Mouse (Mus musculus) liver, embryonic 11.5 days (tissue): ENCODE results near the gene Slc25a35. TPM values are rescaled to one million over a fixed set of nuclear protein-coding genes. Genes with fewer than 3 reads are reported as not detected.

Experiments
- ATAC-seq: fragments of 200-750 bp; cut with Nextera tagmentation; replicated peaks from 2 replicates; pipeline ENCODE4 v1.8.0; 2017; ENCODE audit warnings: moderate number of reproducible peaks, mild to moderate bottlenecking, moderate TSS enrichment, moderate library complexity; ENCODE audit not compliant: low FRiP score
- DNase-seq: peaks from one replicate; pipeline ENCODE4 v3.0.0-alpha.2; 2017; ENCODE audit warnings: low spot score
- H3K27ac ChIP-seq: fragments of 300-500 bp; sonication (generic); 2 replicates; pipeline ENCODE4 v1.5.1; 2014; ENCODE audit warnings: mild to moderate bottlenecking, low read depth, low read length, control low read depth
- H3K27me3 ChIP-seq: fragments of 300-500 bp; sonication (generic); replicated peaks from 2 replicates; pipeline ENCODE4 v1.6.1; 2014; ENCODE audit warnings: low read length, mixed read lengths; ENCODE audit not compliant: control insufficient read depth, insufficient read depth
- H3K36me3 ChIP-seq: fragments of 300-500 bp; sonication (generic); 2 replicates; pipeline ENCODE4 v1.6.1; 2014; ENCODE audit warnings: mild to moderate bottlenecking, low read length, moderate library complexity, mixed read lengths; ENCODE audit not compliant: control insufficient read depth, insufficient read depth
- H3K4me1 ChIP-seq: fragments of 300-500 bp; sonication (generic); replicated peaks from 2 replicates; pipeline ENCODE4 v1.6.1; 2014; ENCODE audit warnings: low read length, mixed read lengths; ENCODE audit not compliant: control insufficient read depth, insufficient read depth
- H3K4me2 ChIP-seq: fragments of 300-500 bp; sonication (generic); 2 replicates; pipeline ENCODE4 v1.6.1; 2014; ENCODE audit warnings: mild to moderate bottlenecking, control low read depth, moderate library complexity
- H3K4me3 ChIP-seq: fragments of 300-500 bp; sonication (generic); 2 replicates; pipeline ENCODE4 v1.5.1; 2014; ENCODE audit warnings: low read depth, low read length, control low read depth
- H3K9ac ChIP-seq: fragments of 300-500 bp; sonication (generic); 2 replicates; pipeline ENCODE4 v1.6.1; 2014; ENCODE audit warnings: low read depth, low read length, control low read depth
- H3K9me3 ChIP-seq: fragments of 300-500 bp; sonication (generic); 2 replicates; pipeline ENCODE4 v1.6.1; 2016; ENCODE audit warnings: low read length, inconsistent platforms, mixed read lengths; ENCODE audit not compliant: control insufficient read depth
- WGBS: fragments of 180-500 bp; shearing (Covaris S2); extraction: QIAGEN DNeasy Blood & Tissue Kit; methylation state at CpG from one replicate; pipeline ENCODE4 v1.1.7; 2014; 5-methylcytosine and 5-hydroxymethylcytosine counted together
- polyA plus RNA-seq: library from polyadenylated mRNA; unstranded; fragments of >200 nt; fragmentation: Nextera tagmentation; extraction: Ambion mirVana; gene quantifications from 2 replicates; pipeline ENCODE4 v1.2.1, GENCODE M21; 2014

The Slc25a35 gene
- polyA plus RNA-seq, 1 experiment from 2014 or later, result 1.4 TPM

- no peak for DNase-seq
- Histone ChIP-seq H3K27ac (no peak overlapping the region), H3K4me1 (peaks cover 8% of the 10 kb centered on the region), H3K27me3 (no peaks in the 10 kb centered on the region), H3K9me3 (no peaks in the 10 kb centered on the region), H3K36me3 (no peaks in the 10 kb centered on the region), H3K4me3 (peak overlapping the region; percentile 46), H3K9ac (peak overlapping the region; percentile 51; the same call in 1 of the 2 replicates), H3K4me2 (peak overlapping the region; percentile 59)
- WGBS, result 71% methylated on average over 4 of the region's 4 CpGs
- no peak for ATAC-seq
These were observed 27.4 kb upstream of the Slc25a35 start for GRCm38 (mm10) chr11:68940516-68940915.

DNA sequence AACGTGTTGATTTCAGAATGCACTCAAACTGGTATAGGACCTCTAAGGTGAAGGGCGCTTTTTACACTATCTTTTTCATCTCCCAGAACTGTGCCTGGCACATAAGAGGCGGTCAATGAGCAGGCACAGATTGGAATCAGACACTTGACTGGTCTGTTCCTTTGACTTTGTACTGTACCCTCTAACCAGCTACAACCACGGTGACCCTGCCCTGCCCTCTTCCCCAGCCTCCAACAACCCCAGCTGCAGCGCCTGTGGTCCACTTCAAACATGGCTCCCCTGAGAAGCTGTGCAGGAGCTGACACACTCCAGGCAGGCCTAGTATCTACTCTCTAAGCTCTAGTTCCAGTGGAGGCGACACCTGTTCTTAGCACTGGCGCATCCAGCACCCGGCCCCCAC lies 25.2 kb upstream of the Slc25a35 start:
- peaks cover 8% of the 10 kb centered on the region for H3K4me1 ChIP-seq
- 79% methylated on average over 8 of the region's 8 CpGs for WGBS
- no peak for ATAC-seq

GRCm38 (mm10) chr11:68945245-68945644 lies 22.7 kb upstream of the Slc25a35 start:
- Histone ChIP-seq H3K4me2 (no peak overlapping the region), H3K27ac (no peak overlapping the region), H3K4me3 (no peak overlapping the region), H3K9ac (no peak overlapping the region), H3K27me3 (peaks cover 2% of the 10 kb centered on the region; the same call in 1 of the 2 replicates), H3K9me3 (no peaks in the 10 kb centered on the region), H3K36me3 (no peaks in the 10 kb centered on the region), H3K4me1 (peaks cover 4% of the 10 kb centered on the region)
- ATAC-seq (no peak), DNase-seq (no peak)
- 77% methylated on average over 2 of the region's 2 CpGs for WGBS

More for the DNA sequence above, 25.2 kb upstream of the Slc25a35 start:
- no peaks in the 10 kb centered on the region for H3K9me3 ChIP-seq
- DNase-seq, result no peak
- no peaks in the 10 kb centered on the region for H3K36me3 ChIP-seq
- H3K4me2 ChIP-seq, result no peak overlapping the region
- no peak overlapping the region for H3K4me3 ChIP-seq
- H3K27me3 ChIP-seq, result no peaks in the 10 kb centered on the region; the same call in 1 of the 2 replicates
- H3K27ac ChIP-seq, result no peak overlapping the region
- H3K9ac ChIP-seq, result no peak overlapping the region

DNA sequence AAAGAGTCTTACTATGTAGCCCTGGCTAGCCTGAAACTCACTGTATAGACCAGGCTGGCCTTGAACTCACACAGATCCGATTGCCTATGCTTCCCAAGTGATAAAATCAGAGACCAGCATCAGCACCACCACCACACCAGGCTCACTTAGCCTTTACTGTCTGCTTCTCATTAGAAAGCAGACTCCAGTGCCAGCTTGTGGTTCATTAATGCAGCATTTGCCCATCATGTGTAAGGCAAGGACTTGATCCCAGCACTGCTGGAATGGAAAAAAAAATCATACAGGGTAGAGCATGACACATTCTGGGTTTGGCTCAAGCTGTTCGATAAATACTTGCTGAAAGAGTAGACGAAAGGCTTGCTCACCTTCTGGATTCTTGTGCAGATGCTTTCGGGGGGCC lies 21.9 kb upstream of the Slc25a35 start:
- DNase-seq (no peak), ATAC-seq (no peak)
- no peak overlapping the region for H3K27ac ChIP-seq
- H3K9ac ChIP-seq, result no peak overlapping the region
- no peak overlapping the region for H3K4me3 ChIP-seq
- no peaks in the 10 kb centered on the region for H3K36me3 ChIP-seq
- no peak overlapping the region for H3K4me2 ChIP-seq
- H3K4me1 ChIP-seq, result no peaks in the 10 kb centered on the region
- WGBS, result 83% methylated on average over 4 of the region's 4 CpGs
- H3K27me3 ChIP-seq, result peaks cover 2% of the 10 kb centered on the region; the same call in 1 of the 2 replicates
- H3K9me3 ChIP-seq, result no peaks in the 10 kb centered on the region

- no peak for ATAC-seq
- Histone ChIP-seq H3K9ac (no peak overlapping the region), H3K27ac (no peak overlapping the region), H3K4me2 (peak overlapping the region; percentile 29; the same call in 1 of the 2 replicates), H3K36me3 (no peaks in the 10 kb centered on the region), H3K4me3 (no peak overlapping the region; the same call in 1 of the 2 replicates), H3K9me3 (no peaks in the 10 kb centered on the region), H3K27me3 (peaks cover 7% of the 10 kb centered on the region), H3K4me1 (no peaks in the 10 kb centered on the region)
- DNase-seq, result no peak
- WGBS, result 32% methylated on average over 16 of the region's 16 CpGs
These were observed 21.0 kb upstream of the Slc25a35 start for GRCm38 (mm10) chr11:68946806-68947440.

DNA sequence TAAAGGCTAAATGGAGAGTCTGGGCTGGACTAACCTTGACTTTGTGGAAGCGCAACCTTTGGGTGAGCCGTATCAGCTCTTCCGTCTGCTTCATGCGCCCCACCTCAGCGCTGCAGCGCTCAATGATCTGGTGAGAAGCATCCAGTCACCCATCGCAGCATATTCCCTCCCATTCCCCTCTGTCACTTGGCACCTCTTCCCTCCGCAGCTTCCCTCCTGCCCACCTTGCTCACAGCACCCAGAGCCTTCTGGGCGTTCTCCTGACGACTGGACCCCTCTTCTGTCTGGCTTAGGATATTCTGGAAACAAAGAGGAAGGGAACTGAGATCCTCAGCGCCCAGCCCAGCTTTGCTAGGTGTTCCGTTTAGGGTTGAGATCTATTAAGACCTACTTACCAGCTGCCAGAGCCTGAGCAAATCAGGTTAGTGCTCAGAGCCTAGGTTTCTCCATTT lies 20.4 kb upstream of the Slc25a35 start:
- H3K4me1 ChIP-seq, result no peaks in the 10 kb centered on the region
- 37% methylated on average over 12 of the region's 12 CpGs for WGBS
- H3K4me2 ChIP-seq, result no peak overlapping the region
- no peak for DNase-seq
- H3K36me3 ChIP-seq, result no peaks in the 10 kb centered on the region
- ATAC-seq, result no peak
- no peaks in the 10 kb centered on the region for H3K9me3 ChIP-seq
- no peak overlapping the region for H3K9ac ChIP-seq
- H3K27ac ChIP-seq, result no peak overlapping the region
- H3K27me3 ChIP-seq, result peaks cover 10% of the 10 kb centered on the region
- H3K4me3 ChIP-seq, result no peak overlapping the region

DNA sequence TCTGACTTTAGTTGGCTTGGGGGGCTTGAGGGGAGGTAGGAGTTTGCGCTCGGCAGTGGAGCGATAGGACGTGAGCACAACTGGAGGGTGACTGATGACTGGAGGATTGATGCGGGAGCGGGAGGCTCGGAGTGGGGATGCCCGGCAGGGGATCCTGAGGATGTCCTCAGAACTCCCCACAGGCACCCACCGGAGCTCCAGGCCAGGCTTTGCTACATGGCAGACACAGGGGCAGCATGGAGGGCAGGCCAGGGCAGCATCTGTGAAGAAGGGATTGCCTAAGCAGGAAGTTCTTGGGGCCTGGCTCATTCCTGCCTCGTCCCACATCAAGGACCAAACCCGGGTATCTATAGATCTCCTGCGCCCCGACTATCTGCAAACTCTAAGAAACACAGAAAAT lies 14.0 kb upstream of the Slc25a35 start:
- no peak for DNase-seq

DNA sequence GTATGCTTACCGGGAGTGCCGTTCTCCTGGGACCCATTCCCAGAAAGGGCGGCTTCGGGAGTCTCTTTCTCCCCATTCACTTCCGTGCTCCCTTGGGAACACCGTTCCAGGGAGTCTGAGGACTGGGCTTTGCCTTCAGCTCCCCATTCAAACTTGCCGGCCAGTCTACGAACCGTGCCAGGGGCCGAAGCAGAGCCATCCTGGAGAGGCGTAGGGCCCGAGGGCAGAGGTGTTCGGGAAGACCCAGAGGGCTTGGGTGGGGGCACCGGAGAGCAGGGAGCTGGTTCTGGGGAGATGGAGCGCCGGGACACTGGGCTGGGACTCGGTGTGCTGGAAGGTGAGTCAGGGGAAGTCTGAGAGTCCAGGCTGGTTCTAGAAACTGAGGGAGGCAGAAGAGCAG lies 13.5 kb upstream of the Slc25a35 start:
- ATAC-seq (no peak), DNase-seq (no peak)
- 0 out of 2 replicates have a peak overlapping the region, but pooled peaks have one; percentile 26 for H3K9ac ChIP-seq
- H3K36me3 ChIP-seq, result no peaks in the 10 kb centered on the region
- peak overlapping the region; percentile 39 for H3K4me3 ChIP-seq
- H3K27me3 ChIP-seq, result peaks cover 53% of the 10 kb centered on the region
- peaks cover 7% of the 10 kb centered on the region for H3K4me1 ChIP-seq
- peak overlapping the region; percentile 62 for H3K4me2 ChIP-seq
- H3K27ac ChIP-seq, result no peak overlapping the region
- H3K9me3 ChIP-seq, result no peaks in the 10 kb centered on the region
- 5% methylated on average over 17 of the region's 17 CpGs for WGBS

More for the DNA sequence above, 14.0 kb upstream of the Slc25a35 start:
- peak overlapping the region; percentile 39 for H3K4me3 ChIP-seq
- WGBS, result 23% methylated on average over 13 of the region's 13 CpGs
- H3K4me2 ChIP-seq, result peak overlapping the region; percentile 62
- no peak overlapping the region for H3K27ac ChIP-seq
- H3K4me1 ChIP-seq, result peaks cover 7% of the 10 kb centered on the region
- no peaks in the 10 kb centered on the region for H3K9me3 ChIP-seq
- peaks cover 53% of the 10 kb centered on the region for H3K27me3 ChIP-seq
- no peaks in the 10 kb centered on the region for H3K36me3 ChIP-seq
- no peak for ATAC-seq
- H3K9ac ChIP-seq, result no peak overlapping the region

DNA sequence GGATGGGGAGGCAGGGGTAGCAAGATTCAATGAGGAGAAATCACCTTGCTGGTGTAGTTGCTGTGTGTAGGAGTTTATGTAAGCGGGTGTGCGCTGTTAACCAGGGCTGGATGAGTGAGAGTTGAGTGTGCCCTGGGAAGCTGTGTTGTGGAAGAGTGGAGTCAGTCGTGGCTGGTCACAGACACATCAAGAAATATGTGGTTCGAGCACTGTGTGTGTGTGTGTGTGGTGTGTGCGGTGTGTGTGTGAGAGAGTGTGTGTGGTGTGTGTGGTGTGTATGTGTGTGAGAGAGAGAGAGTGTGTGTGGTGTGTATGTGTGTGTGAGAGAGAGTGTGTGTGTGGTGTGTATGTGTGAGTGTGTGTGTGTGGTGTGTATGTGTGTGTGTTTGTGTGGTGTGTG lies 12.5 kb upstream of the Slc25a35 start:
- Histone ChIP-seq H3K4me2 (peak overlapping the region; percentile 62), H3K27ac (no peak overlapping the region), H3K9ac (no peak overlapping the region), H3K4me3 (0 out of 2 replicates have a peak overlapping the region, but pooled peaks have one; percentile 6), H3K27me3 (peaks cover 53% of the 10 kb centered on the region), H3K36me3 (no peaks in the 10 kb centered on the region), H3K9me3 (no peaks in the 10 kb centered on the region), H3K4me1 (peaks cover 7% of the 10 kb centered on the region)
- 70% methylated on average over 5 of the region's 5 CpGs for WGBS
- ATAC-seq (no peak), DNase-seq (no peak)
